Mouse (Mus musculus): ENCODE data around the gene Tent5b.

Tent5b gene
- long read RNA-seq, experiment 1, partial matches to known transcripts, result 0 of 2 reads
- long read RNA-seq, experiment 1, other reads (novel, unspliced or antisense), result 0 of 2 reads
- long read RNA-seq, experiment 2, transcript Tent5b-201 (2 exons, 2,287 nt), result major isoform, 11 of 12 reads
- long read RNA-seq, experiment 2, partial matches to known transcripts, result 0 of 12 reads
- long read RNA-seq, experiment 2, other reads (novel, unspliced or antisense), result 1 of 12 reads

DNA sequence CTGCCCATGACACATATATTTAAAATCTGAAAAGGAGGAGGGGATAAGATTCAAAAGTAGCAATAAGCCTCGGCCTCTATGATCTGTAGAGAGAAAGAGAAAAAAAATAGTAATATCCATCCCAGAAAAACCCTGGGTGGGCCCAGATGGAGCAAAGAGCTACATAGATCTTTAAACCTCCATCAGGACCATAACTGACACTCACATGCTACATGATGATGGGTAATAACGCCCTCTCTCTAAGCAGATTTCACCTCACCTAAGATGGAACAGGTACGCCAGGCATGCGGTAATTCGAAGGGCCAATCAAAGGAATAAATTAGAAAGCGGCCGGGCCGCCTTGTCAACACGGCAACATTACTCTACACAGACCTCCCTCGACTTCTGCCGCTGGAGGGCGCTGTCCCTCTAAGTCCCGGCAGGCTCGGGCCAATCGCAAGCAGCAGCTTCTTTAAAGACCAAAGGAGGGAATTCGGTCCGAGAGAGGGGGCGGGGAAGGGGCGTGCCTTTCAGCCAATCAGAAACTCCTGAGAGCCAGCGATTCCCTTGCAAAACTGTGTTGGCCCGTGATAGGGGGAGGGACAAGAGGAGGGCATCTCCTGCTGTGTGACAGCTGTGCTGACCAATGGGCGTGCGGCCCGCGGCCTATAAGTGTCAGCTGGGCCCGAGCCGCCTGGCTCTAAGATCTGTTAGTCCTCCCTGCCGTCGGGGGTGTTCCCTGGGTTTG is at the start of gene Tent5b:
Gene Tent5b (plus strand): TSS at position 675 of the 727 bp plus-strand sequence.
- intact Hi-C loops (cut with DNase I), result loop anchor here (2.0 to 5.0 kb wide), 2 partner anchors 15 to 33 kb away; no protein-coding TSS in a partner anchor

DNA sequence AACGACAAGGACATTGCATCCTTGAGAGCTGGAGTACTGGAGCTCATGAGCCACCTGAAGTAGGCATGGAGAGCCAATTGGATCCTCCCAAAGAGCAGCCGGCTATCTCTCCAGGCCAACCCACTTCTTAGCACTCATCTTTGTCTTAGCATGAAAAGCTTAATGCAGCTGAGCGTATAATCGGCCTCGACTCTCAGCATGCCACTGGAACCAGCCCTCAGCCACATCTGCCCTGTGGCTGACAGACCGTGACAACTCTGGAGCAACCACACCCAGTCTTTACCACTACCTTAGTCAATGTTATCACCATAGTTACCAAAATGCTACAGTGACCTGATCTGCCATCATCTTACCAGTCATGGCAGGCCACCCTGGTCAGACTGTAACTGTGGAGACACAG is 48.4 kb upstream of the Tent5b start:
- intact Hi-C loops (cut with DNase I), result no loop called here

DNA sequence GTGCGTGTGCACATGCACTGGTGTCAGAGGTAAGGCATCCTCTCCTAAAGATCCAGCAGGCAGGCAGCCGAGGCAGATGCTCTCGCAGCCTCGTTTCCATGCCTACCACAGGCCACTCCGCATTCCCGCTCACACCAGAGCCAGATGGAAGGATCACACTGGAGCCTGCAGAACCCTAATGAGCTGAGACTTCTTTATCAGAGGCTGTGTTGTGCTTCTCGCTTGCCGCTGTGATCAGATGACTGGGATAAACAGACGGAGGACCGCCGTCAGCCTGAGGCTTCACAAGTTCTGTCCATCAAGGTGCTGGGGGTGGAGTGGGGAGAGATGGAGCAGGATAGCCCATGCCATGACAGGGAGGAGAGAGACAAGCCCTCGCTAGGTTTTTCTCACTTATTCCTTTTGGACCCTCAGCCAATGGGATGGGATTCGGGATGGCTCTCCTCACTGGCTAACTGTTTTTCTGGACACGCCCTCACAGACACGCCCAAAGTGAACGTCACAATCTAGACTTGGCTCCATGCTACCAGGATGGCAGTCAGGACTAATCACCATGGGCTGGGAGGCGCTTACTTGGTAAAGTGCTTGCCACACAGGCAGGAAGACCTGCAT is 47.3 kb upstream of the Tent5b start:
- intact Hi-C loops (cut with DNase I), result no loop called here

DNA sequence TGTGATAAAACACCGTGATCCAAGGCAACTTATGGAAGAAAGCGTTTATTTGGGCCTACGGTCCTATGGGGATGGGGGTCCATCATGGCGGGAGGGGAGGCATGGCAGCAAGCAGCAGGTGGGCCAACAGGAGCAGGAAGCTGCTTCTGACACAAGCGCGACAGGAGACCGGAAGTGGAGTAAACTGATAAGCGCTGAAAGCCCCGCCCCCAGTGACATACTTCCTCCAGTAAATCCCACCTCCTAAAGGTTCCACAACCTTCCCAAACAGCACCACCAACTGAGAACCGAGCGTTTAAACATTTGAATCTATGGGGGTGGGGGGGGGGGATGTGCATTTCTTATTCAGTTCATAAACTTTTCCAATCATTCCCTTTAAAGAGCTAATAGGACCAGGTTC is 44.0 kb upstream of the Tent5b start:
- intact Hi-C loops (cut with DNase I), result no loop called here

DNA sequence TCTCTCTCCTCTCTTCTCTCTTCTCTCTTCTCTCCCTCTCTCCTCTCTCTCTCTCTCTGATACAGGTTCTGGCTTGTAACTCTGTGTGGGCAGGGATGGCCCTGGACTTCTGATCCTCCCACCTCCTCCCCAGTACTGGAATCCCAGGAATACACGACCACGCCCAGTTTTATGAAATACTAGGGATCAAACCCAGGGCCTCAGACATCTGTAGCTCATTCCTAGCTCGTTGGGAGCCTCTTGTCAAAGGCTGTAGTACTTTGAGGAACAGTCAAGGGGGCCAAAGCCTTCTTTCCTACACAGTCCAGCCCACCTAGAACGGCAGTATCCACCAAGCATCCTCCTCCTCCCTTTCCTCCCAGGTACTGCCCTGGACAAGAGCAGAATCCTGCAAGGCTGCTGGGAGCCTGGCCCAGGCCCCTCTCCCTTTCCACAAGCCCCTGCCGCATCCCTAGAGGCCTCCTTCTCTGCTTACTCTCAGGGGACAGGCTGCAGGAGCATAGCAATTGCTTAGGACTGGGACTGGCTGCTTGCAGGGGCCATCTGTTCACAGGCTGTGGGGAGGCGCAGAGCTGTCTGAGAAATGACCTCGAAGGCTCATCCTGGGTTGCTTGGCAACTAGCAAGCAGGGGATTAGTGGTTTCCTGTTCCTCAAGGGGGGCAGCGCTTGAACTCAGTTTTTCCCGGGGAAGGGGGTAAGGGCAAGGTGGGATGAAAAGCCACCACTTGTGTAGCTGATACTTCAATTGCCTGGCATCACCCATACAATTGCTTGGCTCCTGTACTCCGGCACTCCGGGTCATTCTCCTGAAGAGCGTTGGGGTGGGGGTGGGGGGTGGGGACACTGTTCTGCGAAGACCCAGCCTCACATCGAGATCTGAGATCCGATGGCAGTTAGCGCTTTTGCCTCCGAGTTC is 40.2 kb upstream of the Tent5b start:
- intact Hi-C loops (cut with DNase I), result no loop called here

GRCm38 (mm10) chr4:133440377-133440795 is 39.5 kb upstream of the Tent5b start:
- intact Hi-C loops (cut with DNase I), result no loop called here

GRCm38 (mm10) chr4:133442194-133442593 is 37.7 kb upstream of the Tent5b start:
- intact Hi-C loops (cut with DNase I), result no loop called here

GRCm38 (mm10) chr4:133443085-133443484 is 36.8 kb upstream of the Tent5b start:
- intact Hi-C loops (cut with DNase I), result no loop called here

DNA sequence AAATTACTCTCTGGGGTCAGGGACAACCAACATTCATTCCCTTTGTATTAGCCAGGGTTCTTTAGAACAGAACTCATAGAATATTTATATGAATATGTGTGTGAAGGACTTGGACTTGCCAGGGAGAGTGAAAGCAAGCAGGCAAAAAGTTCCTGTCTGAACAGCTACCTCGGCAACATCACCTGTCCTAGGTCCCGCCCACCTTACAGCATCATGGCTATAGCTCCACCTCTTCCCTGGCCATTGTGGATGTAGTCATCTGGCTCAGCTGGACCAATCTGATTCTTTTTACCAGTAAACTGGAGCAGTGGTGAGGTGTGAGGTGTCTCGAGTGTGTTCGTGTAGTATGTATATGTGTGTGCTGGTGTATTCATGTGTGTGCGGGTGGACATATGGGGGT is 34.2 kb upstream of the Tent5b start:
- intact Hi-C loops (cut with DNase I), result no loop called here

GRCm38 (mm10) chr4:133447366-133447765 is 32.6 kb upstream of the Tent5b start:
- intact Hi-C loops (cut with DNase I), result no loop called here

DNA sequence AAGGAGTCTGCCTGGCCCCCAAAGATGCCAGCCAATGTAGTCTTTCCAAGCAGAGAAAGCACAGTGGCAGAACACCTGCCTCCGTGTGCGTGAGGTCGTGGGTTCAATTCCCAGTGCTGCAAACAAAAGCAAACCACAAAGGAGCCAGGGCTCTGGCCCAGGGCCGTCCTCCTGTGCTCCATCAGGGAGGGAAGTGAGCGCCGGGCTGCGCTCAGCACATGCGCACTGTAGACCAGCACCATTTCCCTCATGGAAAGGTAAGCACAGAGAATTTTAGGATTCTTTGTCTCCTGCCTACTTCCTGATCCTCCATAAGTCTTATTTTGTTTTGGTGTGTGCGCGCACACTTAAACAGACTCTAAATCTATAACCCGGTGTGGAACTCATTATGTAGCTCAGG is 32.0 kb upstream of the Tent5b start:
- intact Hi-C loops (cut with DNase I), result no loop called here

DNA sequence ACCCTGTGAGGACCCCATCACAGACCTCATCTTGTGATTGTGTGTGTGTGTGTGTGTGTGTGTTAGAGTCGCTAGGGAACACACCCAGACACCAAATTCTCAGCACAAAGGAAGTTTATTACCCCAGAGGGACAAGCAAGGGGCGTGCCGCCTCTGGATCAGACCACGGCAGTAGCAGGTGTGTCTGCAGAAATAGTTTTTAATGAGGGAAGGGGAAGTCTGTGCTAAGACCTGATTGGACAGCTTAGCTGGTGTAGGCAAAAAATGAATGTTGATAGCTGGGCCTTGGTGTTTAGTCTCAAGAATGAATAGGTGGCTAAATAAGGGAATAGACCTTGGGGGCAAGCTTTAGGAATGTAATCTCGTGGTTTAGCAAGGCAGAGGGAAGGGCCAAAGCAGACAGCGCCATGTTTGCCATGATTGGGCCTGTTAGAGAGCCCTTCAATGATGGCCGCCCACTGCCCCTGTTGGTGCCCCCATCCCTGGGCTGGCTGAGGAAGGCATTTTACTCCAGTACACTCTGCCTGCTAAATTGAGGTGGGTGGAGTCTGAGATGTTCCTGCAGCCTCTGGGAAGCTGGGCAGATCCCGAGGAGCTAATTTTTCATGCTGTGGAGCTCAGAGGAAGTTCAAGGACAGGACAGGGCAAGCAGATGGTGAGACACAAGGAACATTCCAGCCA is 31.1 kb upstream of the Tent5b start:
- intact Hi-C loops (cut with DNase I), result no loop called here

DNA sequence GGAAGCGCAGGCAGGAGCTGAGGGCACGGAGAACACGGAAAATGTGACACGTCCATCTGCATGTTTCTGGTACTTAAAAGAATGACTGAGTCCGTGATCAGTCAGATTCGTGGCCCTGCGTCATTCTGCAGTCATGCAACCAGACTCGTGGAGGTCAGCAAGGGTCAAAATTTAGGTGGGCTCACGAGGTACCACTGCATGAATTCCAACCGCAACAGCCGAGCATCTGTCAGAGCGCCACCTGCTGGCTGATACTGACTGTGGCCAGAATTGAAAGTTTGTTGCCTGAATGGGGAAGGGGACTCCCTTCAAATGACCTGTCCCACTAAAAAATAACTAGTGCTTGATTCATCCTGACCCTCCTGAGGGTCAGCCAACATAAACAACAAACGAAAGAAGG is 30.2 kb upstream of the Tent5b start:
- intact Hi-C loops (cut with DNase I), result loop anchor here (5.0 to 10.0 kb wide), 3 partner anchors 102 to 215 kb away; no protein-coding TSS in a partner anchor

- intact Hi-C loops (cut with DNase I), result loop anchor here (1.0 to 10.0 kb wide), 4 partner anchors 27 to 217 kb away; no protein-coding TSS in a partner anchor
Observed at GRCm38 (mm10) chr4:133451536-133451935, 28.4 kb upstream of the Tent5b start.

DNA sequence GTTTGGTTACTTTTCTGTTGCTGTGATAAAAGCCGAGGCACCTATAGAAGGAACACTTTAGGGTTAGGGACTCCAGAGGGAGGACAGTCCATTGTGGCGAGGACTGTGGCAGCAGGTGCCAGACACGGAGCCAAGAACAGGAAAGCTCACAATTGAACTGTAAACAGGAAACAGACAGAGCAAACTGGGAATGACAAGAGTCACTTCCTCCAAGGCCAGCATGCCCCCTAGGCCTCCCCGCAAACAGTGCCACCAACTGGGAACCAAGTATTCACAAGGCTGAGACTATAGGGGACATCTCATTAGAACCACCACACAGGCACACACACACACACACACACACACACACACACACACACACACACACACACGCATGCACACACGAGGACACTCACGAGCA is 27.5 kb upstream of the Tent5b start:
- intact Hi-C loops (cut with DNase I), result loop anchor here (5.0 to 10.0 kb wide), 3 partner anchors 105 to 218 kb away; no protein-coding TSS in a partner anchor

GRCm38 (mm10) chr4:133458044-133458443 is 21.9 kb upstream of the Tent5b start:
- intact Hi-C loops (cut with DNase I), result loop anchor here (10.0 kb wide), 1 partner anchor 223 kb away; no protein-coding TSS in a partner anchor

- intact Hi-C loops (cut with DNase I), result no loop called here
Observed at GRCm38 (mm10) chr4:133460006-133460405, 19.9 kb upstream of the Tent5b start.

DNA sequence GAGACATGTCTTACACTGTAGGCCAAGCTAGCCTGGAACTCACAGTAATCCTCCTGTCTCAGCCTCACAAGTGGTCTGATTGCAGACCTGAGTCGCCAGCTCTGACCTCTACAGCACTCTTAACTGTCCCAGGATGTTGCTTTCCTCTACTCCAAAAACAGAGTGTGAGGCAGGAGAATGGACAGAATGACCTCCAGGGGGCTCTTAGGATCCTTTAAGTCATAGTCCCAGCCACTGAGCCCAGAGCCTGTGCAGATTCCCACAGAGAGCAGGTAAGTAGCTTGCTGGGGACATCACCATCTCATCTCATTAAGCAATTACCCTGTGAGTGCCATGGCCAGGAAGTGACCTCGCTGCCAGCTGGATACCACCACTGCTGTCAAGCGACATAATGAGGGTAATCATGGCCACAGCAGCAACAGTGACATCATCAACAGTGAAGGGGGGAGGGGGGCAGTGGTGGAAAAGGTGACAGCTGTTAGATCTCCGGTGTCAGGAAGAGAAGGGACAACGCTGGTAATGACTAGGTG is 19.1 kb upstream of the Tent5b start:
- intact Hi-C loops (cut with DNase I), result no loop called here

DNA sequence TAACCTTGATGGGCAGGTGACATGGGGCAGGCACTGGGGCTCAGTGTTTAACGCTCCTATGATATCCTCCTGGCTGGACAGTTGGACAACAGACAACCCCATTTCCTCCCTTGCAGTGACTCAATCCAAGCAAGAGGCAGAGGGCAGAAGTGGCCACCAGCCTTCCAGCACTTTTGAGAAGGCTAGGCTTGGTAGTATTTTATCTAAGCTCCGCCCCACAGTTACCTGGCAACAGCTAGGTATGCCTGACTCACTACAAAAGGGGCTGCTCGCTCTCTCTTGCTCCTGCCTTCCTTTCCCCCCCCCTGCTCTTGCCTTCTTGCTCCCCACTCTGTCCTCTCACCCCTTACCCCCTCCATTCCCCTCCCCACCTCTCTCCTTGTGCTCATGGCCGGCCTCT is 18.6 kb upstream of the Tent5b start:
- intact Hi-C loops (cut with DNase I), result no loop called here

DNA sequence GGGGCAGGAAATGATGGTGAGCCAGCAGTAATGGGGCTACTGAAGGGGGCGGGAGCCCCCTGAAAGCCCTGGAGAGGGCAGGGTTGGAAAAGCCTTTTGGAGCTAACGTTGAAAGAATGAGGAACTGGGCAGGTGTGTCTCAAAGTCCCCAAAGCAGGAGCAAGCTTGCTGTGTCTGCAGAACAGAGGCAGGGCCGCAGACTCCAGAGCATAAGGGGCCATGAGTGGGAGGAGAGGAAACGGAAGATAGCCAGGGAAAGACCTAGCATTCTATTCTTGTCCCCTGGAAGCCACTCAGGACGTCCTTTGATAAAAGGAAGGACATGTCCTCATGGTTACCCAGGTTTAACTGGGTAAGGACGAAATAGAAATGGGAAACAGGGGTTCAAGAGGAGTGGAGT is 16.7 kb upstream of the Tent5b start:
- intact Hi-C loops (cut with DNase I), result no loop called here
